Mouse (Mus musculus) embryonic fibroblast, embryonic 13.5 days (primary cell): ENCODE results near the gene Elovl6. TPM values are rescaled to one million over a fixed set of nuclear protein-coding genes. Genes with fewer than 3 reads are reported as not detected.

Experiments
- H3K27ac ChIP-seq: 2 replicates; pipeline ENCODE4 v1.5.1; 2012; ENCODE audit warnings: low read length, control low read depth, inconsistent platforms; ENCODE audit not compliant: insufficient read depth
- H3K4me1 ChIP-seq: 2 replicates; pipeline ENCODE4 v1.6.1; 2011; ENCODE audit warnings: low read length; ENCODE audit not compliant: control insufficient read depth, insufficient read depth
- H3K4me3 ChIP-seq: 2 replicates; pipeline ENCODE4 v1.5.1; 2011; ENCODE audit warnings: mild to moderate bottlenecking, control low read depth, low read length; ENCODE audit not compliant: insufficient read depth
- CTCF ChIP-seq: IDR thresholded peaks from 2 replicates; pipeline ENCODE4 v1.5.1; 2011; ENCODE audit warnings: mild to moderate bottlenecking, control low read depth, low read length, moderate library complexity, borderline replicate concordance; ENCODE audit not compliant: insufficient read depth
- POLR2A ChIP-seq: IDR thresholded peaks from 2 replicates; pipeline ENCODE4 v1.6.1; 2011; ENCODE audit warnings: low read depth, mild to moderate bottlenecking, control low read depth, low read length, moderate library complexity
- polyA plus RNA-seq: library from polyadenylated mRNA; stranded (reverse); fragments of >200 nt; gene quantifications from 2 replicates; pipeline ENCODE4 v1.2.4, GENCODE M21; 2011; ENCODE audit warnings: low read depth; ENCODE audit not compliant: missing spikeins, insufficient read length

The Elovl6 gene
- polyA plus RNA-seq, 1 experiment: 37.9 TPM

DNA sequence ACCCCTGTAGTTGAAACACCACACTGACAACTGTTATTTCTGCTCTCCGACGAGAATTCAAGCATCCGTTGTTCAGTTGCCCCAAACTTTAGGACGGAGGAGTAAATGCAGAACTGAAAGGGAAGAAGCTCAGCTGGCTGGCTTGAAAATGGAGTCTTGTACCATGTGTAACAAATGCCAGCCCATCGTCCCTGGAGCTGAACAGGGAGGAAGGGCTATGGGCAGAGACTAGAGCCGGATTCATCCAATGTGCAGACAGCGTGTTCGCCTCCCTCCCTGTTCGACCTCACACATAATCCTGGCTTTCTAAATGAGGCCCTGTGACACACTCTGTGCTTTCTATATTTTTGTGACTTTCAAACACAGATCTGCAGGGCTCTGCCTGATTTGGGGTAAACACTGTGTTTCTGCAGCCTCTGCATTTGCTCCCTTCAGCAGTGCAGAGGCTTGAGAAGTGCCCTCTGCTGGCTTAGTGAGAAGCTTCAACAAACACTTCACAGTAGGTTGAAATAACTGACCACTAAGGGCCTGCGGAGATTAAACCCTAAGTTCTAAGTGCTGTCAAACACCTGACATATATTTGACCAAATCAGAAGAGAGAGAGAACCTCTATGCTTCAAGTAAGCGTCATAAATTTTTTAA lies 102.2 kb downstream of the Elovl6 start:
- H3K4me1 ChIP-seq: no peaks in the 10 kb centered on the region
- TF ChIP-seq CTCF (no peak), POLR2A (no peak)
- no peak overlapping the region for H3K27ac ChIP-seq
- H3K4me3 ChIP-seq: no peak overlapping the region

DNA sequence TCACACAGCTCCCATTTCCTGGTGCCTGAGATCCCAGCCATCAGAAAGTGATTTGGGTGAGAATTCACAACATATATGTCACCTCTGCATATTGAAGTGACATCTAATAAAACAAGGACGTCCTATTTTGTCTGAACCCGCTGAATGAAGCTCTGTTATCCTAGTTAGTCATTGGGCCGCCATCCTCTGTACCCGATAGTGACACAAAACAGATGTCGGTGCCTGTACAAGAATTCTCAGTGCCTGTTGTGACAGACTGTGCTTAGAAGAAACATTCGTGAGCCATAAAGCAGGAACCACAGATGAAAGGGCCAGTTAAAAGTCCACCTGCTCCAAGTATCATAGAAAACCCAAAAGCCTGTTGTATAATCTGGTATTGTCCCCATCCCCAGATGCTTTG lies 105.3 kb downstream of the Elovl6 start:
- H3K4me3 ChIP-seq: no peak overlapping the region
- H3K27ac ChIP-seq: no peak overlapping the region
- no peaks in the 10 kb centered on the region for H3K4me1 ChIP-seq
- TF ChIP-seq POLR2A (no peak), CTCF (no peak)

DNA sequence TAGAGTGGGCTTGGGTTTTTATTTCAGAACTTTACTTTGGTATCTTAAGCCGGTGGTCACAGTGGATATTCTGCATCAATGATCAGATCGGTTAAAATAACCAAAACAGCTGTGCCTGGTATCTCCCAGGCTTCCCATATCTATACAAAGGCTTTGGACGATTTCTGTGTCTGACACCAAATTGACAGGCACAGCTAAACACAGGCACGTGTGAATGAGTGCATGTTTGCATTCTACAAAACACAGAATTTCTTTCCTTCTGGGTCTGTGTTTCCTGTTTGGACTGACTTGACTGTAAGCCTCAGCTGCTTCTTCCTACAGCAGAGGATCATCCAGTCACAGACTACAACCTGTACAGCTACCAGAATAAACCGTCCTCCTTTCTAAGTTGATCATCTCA lies 107.5 kb downstream of the Elovl6 start:
- no peak for TF ChIP-seq CTCF
- TF ChIP-seq POLR2A: no peak
- Histone ChIP-seq H3K27ac (no peak overlapping the region), H3K4me3 (no peak overlapping the region), H3K4me1 (no peaks in the 10 kb centered on the region)

DNA sequence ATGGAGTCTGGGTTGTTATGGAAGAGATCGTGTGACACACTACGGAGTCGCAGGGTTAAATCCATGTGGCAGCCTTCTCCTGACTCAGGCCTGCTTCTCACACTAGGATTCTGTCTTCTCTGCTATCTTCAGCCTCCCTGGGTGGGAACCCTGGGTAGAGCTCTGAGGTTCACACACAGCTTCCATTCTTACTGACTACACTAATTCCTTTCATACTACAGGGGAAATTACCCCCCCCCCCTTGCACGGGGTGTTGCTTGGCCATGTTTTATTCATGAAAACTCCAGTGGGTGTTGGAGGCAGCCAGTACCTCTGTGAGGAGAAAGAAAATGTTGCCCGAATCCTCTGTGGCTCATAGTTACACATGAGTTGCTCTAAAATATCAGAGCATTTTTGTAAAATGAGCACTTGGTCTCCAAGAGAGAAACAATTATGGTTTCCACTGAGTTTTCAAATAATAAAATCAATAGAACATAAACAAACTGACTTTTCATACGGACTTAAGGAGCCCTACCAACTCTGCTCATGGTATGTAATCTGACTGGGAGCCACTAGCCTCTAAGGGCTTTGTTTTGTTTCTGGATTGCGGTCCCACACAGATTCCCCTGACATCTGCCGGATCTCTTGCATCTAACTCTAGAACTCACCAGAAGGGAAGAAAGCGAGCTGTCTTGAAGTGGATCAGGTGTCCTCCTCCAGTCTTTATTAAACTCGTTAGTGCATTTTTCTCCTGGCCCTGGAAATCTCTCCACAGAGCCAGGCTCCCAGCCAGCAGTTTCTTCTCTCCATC lies 108.3 kb downstream of the Elovl6 start:
- H3K27ac ChIP-seq: no peak overlapping the region
- TF ChIP-seq POLR2A: no peak
- TF ChIP-seq CTCF: no peak
- no peak overlapping the region for H3K4me3 ChIP-seq
- H3K4me1 ChIP-seq: peaks cover under 1% of the 10 kb centered on the region

DNA sequence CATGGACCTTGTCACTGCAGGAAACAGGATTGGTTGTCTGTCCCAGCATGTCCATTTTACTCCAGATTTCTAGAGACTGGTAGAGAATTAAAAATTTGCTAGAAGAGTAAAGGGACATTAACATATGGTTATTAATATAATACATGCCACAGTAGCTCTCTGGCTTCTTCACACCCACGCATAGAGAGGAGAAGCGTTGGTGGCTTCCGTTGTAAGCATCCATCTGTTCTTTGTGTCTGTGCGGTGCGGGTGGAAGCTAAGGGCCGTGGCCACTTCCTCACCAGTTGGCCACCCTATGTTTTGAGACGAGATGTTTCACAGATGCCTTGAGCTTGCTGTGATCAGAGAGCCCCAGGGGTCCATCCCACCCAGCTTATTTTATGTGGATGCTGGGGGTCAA lies 109.5 kb downstream of the Elovl6 start:
- H3K4me1 ChIP-seq: peaks cover 12% of the 10 kb centered on the region
- no peak overlapping the region for H3K4me3 ChIP-seq
- no peak for TF ChIP-seq POLR2A
- TF ChIP-seq CTCF: no peak
- no peak overlapping the region for H3K27ac ChIP-seq

DNA sequence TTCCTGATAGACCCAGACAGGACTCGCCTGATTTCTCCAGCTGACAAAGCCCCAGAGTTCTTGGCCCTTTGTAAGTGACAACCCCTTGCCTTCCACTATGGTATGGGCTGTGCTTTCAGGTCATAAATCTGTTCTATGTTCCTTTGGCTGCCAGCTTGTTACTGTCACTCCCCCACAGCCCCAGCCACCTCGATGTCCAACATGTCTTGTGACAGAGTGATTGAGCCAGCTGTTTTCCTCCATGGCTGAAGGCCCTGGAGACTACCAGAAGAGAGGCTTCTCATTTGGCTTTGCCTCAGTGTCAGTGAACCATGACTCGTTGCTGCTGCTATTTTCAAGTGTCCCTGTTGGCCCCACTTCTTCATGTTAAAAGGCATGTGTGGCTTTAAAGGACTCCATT lies 113.3 kb downstream of the Elovl6 start:
- H3K4me1 ChIP-seq: peaks cover 24% of the 10 kb centered on the region
- H3K4me3 ChIP-seq: no peak overlapping the region
- TF ChIP-seq POLR2A: no peak
- TF ChIP-seq CTCF: no peak
- no peak overlapping the region for H3K27ac ChIP-seq

DNA sequence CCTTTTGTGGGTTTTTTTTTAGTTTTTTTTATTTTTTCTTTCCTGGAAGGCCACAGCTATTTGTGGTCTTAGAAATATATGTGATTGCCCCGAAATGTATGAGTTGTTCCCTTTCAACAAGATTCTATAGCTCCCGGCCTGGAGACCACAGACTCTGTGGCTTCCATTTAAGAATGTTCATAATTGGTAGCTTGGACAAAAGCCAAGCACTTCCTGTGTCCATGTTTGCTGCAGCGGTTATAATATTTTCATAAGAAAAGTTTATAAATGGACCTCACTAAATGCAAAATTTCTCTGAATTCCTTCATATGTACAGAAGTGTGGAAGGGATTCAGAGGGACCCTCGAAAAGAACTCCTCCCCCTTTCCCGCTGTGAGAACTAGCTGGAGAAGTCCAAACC lies 114.6 kb downstream of the Elovl6 start:
- H3K27ac ChIP-seq: no peak overlapping the region
- no peak overlapping the region for H3K4me3 ChIP-seq
- H3K4me1 ChIP-seq: peaks cover 24% of the 10 kb centered on the region
- TF ChIP-seq CTCF (no peak), POLR2A (no peak)

DNA sequence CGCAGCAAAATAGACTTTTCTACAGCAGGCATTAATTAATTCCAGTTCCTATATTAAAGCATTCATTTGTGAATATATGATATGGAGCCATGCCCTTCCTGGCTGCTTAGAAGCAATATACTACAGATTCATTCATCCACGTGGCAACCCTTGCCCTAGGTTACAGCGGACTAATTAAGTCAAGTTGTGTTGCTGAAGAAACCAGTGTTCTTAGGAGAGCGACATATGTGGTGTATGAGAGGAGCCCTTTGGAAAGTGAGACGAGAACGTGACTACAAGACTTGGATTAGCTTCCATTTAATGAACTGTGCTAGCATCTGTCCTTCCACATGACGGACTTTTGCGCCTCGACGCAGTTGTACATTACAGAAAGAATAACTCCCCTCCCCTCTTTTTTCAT lies 115.2 kb downstream of the Elovl6 start:
- H3K4me3 ChIP-seq: no peak overlapping the region
- H3K4me1 ChIP-seq: peaks cover 24% of the 10 kb centered on the region
- no peak overlapping the region for H3K27ac ChIP-seq
- no peak for TF ChIP-seq POLR2A
- TF ChIP-seq CTCF: no peak

DNA sequence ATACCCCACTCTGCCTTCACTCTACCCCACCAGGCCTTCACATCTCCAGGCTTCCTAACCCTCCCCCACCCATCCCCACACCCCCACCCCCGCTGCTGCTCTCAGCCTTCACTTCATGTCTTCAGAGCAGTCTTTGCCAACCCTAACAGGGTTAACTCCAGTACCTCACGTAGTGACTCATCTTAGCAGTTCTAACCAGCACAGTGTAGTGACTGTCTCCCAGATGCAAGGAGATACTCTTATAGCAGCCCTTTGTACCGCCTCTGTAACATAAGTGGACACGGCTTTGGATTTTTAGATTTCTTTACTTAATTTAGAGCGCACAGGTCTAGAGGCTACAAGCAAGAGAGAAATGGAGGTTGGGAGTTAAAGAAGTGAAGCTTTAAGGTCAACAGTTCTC lies 116.4 kb downstream of the Elovl6 start:
- Histone ChIP-seq H3K27ac (no peak overlapping the region), H3K4me1 (peaks cover 24% of the 10 kb centered on the region), H3K4me3 (no peak overlapping the region)
- TF ChIP-seq CTCF: no peak
- no peak for TF ChIP-seq POLR2A

DNA sequence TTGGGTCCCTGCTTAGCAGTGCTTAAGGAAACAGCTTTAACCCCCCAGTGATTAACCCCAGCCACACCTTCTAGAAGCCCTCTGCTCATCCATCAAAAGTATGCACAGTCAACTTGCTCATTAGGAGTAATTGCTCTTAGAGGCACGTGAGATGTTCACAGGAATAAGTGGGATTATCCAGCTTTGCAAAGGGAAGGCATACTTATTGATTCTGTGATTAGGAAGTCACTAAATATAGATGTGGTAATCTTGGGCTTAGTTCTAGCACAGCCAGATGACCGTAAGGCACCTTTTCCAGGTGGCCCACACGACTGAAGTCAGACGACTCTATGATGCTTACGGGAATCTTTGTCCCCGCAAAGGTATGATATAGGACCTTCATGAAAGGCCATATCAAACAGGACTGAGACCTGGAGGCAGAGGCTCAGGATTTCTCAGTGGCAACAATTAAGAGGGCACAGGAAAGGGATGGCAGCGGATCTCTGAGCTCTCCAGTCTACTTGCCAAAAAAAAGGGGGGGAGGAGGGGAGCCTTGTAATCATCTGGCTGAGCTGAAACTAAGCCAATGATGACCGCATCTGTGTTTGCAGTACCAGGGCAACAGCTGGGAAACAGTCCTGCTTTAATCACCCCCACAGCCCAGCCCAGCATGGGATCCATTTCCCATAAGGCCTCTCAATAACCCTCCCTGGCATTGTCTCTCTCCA lies 117.6 kb downstream of the Elovl6 start:
- H3K27ac ChIP-seq: no peak overlapping the region
- TF ChIP-seq CTCF (no peak), POLR2A (no peak)
- H3K4me3 ChIP-seq: no peak overlapping the region
- peaks cover 24% of the 10 kb centered on the region for H3K4me1 ChIP-seq
